Mouse (Mus musculus) limb, embryonic 13.5 days (tissue): ENCODE measurements around the gene Lin28b. TPM values are rescaled to one million over a fixed set of nuclear protein-coding genes. Genes with fewer than 3 reads are reported as not detected.
"Not testable (repeated sequence)": the region's sequence is repeated elsewhere in the genome, so short reads cannot be mapped to it uniquely, and the experiment has no call there.

Experiments
- ATAC-seq: fragments of 200-750 bp; cut with Nextera tagmentation; 2 replicates; pipeline ENCODE4 v1.8.0; 2017; ENCODE audit warnings: low read depth, moderate number of reproducible peaks, moderate TSS enrichment; ENCODE audit not compliant: low FRiP score
- H3K27ac ChIP-seq: fragments of 300-500 bp; sonication (generic); 2 replicates; pipeline ENCODE4 v1.5.1; 2015; ENCODE audit warnings: inconsistent platforms, mild to moderate bottlenecking, moderate library complexity
- H3K27me3 ChIP-seq: fragments of 300-500 bp; sonication (generic); 2 replicates; pipeline ENCODE4 v1.6.1; 2015; ENCODE audit warnings: mild to moderate bottlenecking, inconsistent platforms
- H3K36me3 ChIP-seq: fragments of 300-500 bp; sonication (generic); 2 replicates; pipeline ENCODE4 v1.6.1; 2015; ENCODE audit warnings: inconsistent platforms, mild to moderate bottlenecking, moderate library complexity
- H3K4me1 ChIP-seq: fragments of 300-500 bp; sonication (generic); 2 replicates; pipeline ENCODE4 v1.6.1; 2015; ENCODE audit warnings: inconsistent platforms
- H3K4me2 ChIP-seq: fragments of 300-500 bp; sonication (generic); replicated peaks from 2 replicates; pipeline ENCODE4 v1.6.1; 2015; ENCODE audit warnings: inconsistent platforms, mild to moderate bottlenecking, moderate library complexity
- H3K4me3 ChIP-seq: fragments of 300-500 bp; sonication (generic); 2 replicates; pipeline ENCODE4 v1.5.1; 2015; ENCODE audit warnings: moderate library complexity, mild to moderate bottlenecking, inconsistent platforms
- H3K9ac ChIP-seq: fragments of 300-500 bp; sonication (generic); 2 replicates; pipeline ENCODE4 v1.6.1; 2015; ENCODE audit warnings: mild to moderate bottlenecking, inconsistent platforms
- H3K9me3 ChIP-seq: fragments of 300-500 bp; sonication (generic); 2 replicates; pipeline ENCODE4 v1.6.1; 2016; ENCODE audit warnings: inconsistent platforms
- WGBS: fragments of 180-500 bp; shearing (Covaris S2); methylation state at CpG from one replicate; pipeline ENCODE4 v1.1.7; 2015; 5-methylcytosine and 5-hydroxymethylcytosine counted together
- polyA plus RNA-seq: library from polyadenylated mRNA; unstranded; fragments of >200 nt; fragmentation: Nextera tagmentation; extraction: Ambion mirVana; gene quantifications from 2 replicates; pipeline ENCODE4 v1.2.1, GENCODE M21; 2015

The Lin28b gene
- polyA plus RNA-seq, 1 experiment from 2014 or later, result 3.7 TPM

DNA sequence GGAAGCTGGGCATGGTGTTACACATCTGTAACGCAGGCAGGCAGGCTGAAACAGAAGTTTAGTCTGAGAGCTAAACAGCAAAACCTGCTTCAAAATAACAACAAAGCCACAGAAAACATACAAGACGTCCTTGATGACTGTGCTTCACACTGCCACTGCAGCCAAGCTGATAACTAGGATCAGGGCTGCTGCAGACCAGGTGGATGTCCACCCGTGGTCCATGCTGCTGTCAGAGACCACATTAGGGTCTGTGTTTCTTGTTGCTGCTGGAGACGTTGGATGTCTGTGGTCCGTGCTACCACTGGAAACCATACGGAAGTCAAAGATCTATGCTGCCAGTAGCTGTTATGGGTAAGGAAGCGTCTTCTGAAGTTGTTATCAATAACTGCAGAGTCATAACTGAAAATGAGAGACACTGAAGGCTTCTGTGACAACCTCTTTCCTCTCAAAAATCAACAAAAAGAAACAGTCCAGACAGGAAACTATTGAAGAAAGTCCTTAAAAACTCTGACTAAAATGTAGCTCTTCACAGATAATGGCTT is 86.4 kb downstream of the Lin28b start:
- Histone ChIP-seq H3K9me3 (no peaks in the 10 kb centered on the region), H3K36me3 (no peaks in the 10 kb centered on the region), H3K27me3 (no peaks in the 10 kb centered on the region), H3K4me3 (no peak overlapping the region), H3K4me1 (no peaks in the 10 kb centered on the region), H3K27ac (no peak overlapping the region), H3K9ac (no peak overlapping the region), H3K4me2 (no peak overlapping the region)
- WGBS, result 68% methylated on average over 7 of the region's 7 CpGs
- no peak for ATAC-seq

DNA sequence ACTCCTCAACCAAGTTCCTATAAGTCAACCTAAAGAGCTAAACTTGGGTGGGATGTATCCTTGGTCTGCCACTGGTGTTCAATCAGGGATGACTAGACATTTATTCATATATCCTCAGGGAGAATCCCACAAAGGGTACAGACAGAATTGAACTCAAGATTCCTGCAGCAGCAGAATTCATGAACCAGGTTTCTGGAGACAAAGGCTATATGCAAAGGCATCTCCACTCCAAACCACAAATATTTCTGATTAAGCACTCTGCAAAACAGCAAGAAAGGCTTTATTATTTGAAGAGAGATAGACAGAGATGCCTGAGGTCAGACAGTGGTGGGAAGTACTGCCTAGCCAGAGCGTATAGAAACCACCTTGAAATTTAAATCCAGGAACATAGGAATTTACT is 88.0 kb downstream of the Lin28b start:
- no peak overlapping the region for H3K9ac ChIP-seq
- no peaks in the 10 kb centered on the region for H3K27me3 ChIP-seq
- WGBS, result 83% methylated on average over 1 of the region's 1 CpGs
- no peak overlapping the region for H3K27ac ChIP-seq
- H3K4me1 ChIP-seq, result no peaks in the 10 kb centered on the region
- H3K4me2 ChIP-seq, result no peak overlapping the region
- no peaks in the 10 kb centered on the region for H3K9me3 ChIP-seq
- no peak overlapping the region for H3K4me3 ChIP-seq
- H3K36me3 ChIP-seq, result no peaks in the 10 kb centered on the region
- ATAC-seq, result no peak

DNA sequence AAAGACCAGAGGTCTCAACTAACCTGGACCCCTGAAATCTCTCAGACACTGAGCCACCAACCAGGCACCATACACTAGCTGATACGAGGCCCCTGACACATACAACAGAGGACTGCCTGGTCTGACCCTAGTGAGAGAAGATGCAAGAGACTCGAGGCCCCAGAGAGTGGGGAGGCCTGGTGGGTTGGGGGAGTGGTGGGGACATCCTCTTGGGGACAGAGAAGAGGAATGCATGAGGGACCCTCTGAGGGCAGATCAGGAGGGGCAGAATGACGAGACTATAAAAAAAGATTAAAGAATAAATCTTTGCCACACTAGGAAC is 103.6 kb downstream of the Lin28b start:
- no peak for ATAC-seq
- Histone ChIP-seq H3K4me3 (no peak overlapping the region), H3K4me1 (no peaks in the 10 kb centered on the region), H3K36me3 (no peaks in the 10 kb centered on the region), H3K4me2 (no peak overlapping the region), H3K27ac (no peak overlapping the region), H3K27me3 (no peaks in the 10 kb centered on the region), H3K9ac (no peak overlapping the region), H3K9me3 (no peaks in the 10 kb centered on the region)
- 68% methylated on average over 3 of the region's 3 CpGs for WGBS

DNA sequence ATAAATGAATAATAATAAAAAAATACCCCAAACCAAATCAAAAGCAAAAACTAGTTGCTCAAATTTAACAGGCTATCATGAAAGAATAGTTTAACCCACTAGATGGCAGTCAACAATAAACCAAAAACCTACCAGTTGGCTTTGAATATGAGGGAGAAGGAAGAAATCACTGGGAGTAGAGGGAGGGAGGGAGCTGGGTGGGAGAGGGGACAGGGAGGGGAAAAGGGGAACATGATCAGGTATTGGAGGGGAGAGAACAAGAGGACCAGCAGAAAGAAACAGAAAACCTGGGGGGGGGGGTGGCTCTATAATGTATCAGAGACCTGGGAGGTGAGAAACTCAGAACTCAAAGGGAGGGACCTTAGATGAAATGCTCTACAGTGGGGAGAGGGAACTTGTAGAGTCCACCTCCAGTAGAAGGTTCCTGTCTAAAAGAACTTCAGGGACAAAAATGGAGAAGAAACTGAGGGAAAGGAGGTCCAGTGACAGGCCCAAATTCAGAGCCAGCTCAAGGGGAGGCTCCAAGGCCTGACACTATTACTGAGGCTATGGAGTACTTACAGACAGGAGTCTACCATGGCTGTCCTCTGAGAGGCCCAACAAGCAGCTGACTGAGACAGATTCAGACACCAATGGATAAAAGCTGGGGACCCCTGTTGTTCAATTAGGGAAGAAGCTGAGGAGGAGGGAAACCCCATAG is 104.1 kb downstream of the Lin28b start:
- H3K9ac ChIP-seq, result no peak overlapping the region
- no peak overlapping the region for H3K4me2 ChIP-seq
- no peaks in the 10 kb centered on the region for H3K9me3 ChIP-seq
- no peaks in the 10 kb centered on the region for H3K27me3 ChIP-seq
- no peak overlapping the region for H3K27ac ChIP-seq
- no peak overlapping the region for H3K4me3 ChIP-seq
- ATAC-seq, result no peak
- H3K4me1 ChIP-seq, result no peaks in the 10 kb centered on the region
- H3K36me3 ChIP-seq, result no peaks in the 10 kb centered on the region

DNA sequence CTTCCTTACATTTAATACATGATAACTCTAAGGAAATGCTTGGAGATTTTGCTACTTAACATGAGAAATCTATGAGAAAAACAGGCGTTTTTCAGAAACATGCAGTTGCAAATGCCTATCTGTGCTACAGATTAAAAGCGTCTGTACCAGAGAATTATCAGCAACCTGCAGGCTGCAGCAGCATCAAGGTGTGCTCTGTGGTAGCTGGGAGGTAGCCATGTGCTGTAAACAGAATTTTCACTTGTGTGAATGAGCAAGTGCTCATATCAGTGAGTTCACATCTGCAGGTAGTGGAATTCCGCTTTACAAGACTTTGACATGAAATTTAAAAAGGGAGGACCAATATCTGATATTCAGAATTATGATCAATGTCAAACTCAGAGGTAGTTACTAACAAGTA is 107.9 kb downstream of the Lin28b start:
- Histone ChIP-seq H3K9me3 (no peaks in the 10 kb centered on the region), H3K27me3 (no peaks in the 10 kb centered on the region), H3K4me1 (no peaks in the 10 kb centered on the region), H3K36me3 (no peaks in the 10 kb centered on the region), H3K4me3 (no peak overlapping the region), H3K9ac (no peak overlapping the region), H3K4me2 (no peak overlapping the region), H3K27ac (no peak overlapping the region)
- 82% methylated on average over 3 of the region's 3 CpGs for WGBS
- ATAC-seq, result no peak

DNA sequence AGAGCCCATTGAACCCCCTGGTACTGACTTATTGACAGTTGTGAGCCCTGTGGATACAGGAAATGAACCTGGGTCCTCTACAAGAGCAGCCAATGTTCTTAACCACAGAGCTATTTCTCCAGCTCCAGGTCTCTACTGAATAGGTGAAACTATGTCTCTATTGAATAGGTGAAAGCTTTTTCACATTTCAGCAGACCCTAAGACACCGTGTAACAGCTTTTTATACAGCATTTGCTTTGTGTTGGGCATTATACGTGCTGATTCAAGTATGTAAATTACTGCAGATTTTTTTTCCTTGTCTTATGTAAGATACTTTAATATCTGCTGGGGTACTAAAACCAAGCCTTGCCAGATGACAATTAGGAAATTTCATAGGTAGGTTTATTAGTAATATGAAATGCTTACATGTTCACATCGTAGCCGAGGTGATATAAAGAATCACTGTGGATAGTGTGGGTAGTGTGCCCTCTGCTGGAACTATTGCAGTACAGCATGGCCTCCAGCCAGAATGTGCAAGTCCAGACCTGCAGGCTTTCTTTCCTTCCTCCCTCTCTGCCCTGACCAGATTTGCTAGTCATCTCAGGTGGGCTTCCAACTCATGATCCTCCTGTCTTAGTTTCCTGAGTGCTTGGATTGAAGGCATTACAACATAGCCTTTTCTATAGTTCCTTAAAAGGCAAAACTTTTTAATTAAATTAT is 113.1 kb downstream of the Lin28b start:
- Histone ChIP-seq H3K9ac (no peak overlapping the region), H3K4me3 (no peak overlapping the region), H3K27ac (no peak overlapping the region), H3K27me3 (no peaks in the 10 kb centered on the region), H3K36me3 (no peaks in the 10 kb centered on the region), H3K4me1 (0 out of 2 replicates have a peak, but pooled peaks cover 1% of the 10 kb centered on the region), H3K9me3 (no peaks in the 10 kb centered on the region), H3K4me2 (no peak overlapping the region)
- 49% methylated on average over 4 of the region's 4 CpGs for WGBS
- no peak for ATAC-seq

DNA sequence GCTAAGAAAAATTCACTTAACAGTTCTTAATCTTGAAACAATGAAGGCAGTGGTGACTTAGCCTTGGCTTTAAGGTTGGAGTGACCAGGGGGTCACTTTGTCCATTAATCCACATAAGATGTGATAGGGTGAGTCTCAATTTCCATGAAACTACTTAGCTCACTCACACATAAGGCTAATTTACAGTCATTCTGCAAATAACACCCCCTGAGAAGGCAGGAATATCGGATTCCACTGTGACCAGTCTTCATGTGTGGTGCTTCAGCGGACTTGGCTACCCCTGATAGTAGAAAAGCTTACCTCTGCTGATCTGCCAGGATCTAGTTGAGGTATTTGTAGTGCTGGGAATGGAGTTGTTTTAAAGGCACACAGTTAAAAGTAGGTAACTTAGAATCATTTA is 115.7 kb downstream of the Lin28b start:
- H3K9me3 ChIP-seq, result no peaks in the 10 kb centered on the region
- H3K4me1 ChIP-seq, result 0 out of 2 replicates have a peak, but pooled peaks cover 2% of the 10 kb centered on the region
- peaks cover 6% of the 10 kb centered on the region; the same call in 1 of the 2 replicates for H3K36me3 ChIP-seq
- no peaks in the 10 kb centered on the region for H3K27me3 ChIP-seq
- H3K27ac ChIP-seq, result no peak overlapping the region
- H3K9ac ChIP-seq, result no peak overlapping the region
- no peak overlapping the region for H3K4me2 ChIP-seq
- no peak for ATAC-seq
- H3K4me3 ChIP-seq, result no peak overlapping the region
- 71% methylated on average over 2 of the region's 2 CpGs for WGBS

DNA sequence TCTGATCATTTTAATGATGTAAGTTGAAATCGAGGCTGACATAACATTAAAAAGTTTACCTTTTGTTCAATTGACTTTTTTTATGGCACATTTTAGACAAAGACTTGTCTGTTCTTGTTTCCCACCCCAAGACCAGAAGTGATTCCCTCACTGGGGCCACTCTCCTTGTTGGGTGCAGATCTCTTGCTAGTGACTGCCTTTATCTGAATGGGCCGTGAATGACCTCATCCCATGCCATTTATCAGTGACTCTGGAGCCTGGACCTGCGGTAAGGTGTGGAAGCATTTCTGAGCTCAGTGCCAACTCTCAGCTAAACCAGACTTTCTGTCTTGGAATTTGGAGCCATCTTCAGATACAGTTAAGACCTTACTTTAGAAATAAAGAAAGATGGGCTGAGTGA is 116.6 kb downstream of the Lin28b start:
- no peaks in the 10 kb centered on the region for H3K27me3 ChIP-seq
- H3K4me3 ChIP-seq, result no peak overlapping the region
- H3K9me3 ChIP-seq, result no peaks in the 10 kb centered on the region
- 0 out of 2 replicates have a peak, but pooled peaks cover 2% of the 10 kb centered on the region for H3K4me1 ChIP-seq
- peaks cover 6% of the 10 kb centered on the region; the same call in 1 of the 2 replicates for H3K36me3 ChIP-seq
- WGBS, result 80% methylated on average over 3 of the region's 3 CpGs
- no peak for ATAC-seq
- no peak overlapping the region for H3K4me2 ChIP-seq
- H3K27ac ChIP-seq, result no peak overlapping the region
- no peak overlapping the region for H3K9ac ChIP-seq

DNA sequence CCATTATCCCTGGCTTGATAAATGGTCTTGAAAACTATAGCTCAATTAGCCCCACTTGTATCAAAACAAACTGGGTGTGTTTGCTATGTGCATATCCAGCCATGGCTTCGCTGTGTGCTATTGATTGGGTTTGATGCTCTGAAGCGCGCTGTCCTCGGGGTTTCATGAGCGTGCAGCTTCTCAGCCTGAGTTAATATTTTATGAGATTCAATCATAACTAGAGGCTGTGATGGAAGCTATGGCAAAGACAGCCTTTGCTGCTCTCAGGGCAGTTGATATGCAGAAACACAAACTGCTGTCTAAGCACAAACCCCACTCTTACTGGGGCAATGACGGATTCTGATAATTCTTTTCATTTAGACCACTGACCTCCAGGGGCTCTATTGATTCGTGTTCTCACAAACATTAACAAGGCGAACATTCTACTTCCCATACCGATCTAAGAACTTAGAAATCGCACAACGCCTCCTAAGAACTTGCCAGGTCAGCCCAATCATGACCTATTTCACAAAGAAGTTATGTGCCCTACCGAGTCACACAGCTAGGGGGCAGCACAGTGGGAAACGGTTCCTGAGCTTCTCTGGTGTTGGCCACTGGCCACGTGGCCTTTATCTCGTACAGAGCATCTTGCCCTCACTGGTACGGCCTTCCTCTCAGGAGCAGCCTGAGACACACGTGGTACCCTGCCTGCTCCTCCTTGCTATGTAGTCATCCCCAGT is 119.0 kb downstream of the Lin28b start:
- H3K4me1 ChIP-seq, result peaks cover 16% of the 10 kb centered on the region
- ATAC-seq, result no peak
- WGBS, result 88% methylated on average over 17 of the region's 17 CpGs
- no peaks in the 10 kb centered on the region for H3K9me3 ChIP-seq
- no peak overlapping the region for H3K4me3 ChIP-seq
- no peak overlapping the region for H3K4me2 ChIP-seq
- H3K27me3 ChIP-seq, result no peaks in the 10 kb centered on the region
- H3K36me3 ChIP-seq, result peaks cover 6% of the 10 kb centered on the region; the same call in 1 of the 2 replicates
- no peak overlapping the region for H3K27ac ChIP-seq
- H3K9ac ChIP-seq, result no peak overlapping the region

DNA sequence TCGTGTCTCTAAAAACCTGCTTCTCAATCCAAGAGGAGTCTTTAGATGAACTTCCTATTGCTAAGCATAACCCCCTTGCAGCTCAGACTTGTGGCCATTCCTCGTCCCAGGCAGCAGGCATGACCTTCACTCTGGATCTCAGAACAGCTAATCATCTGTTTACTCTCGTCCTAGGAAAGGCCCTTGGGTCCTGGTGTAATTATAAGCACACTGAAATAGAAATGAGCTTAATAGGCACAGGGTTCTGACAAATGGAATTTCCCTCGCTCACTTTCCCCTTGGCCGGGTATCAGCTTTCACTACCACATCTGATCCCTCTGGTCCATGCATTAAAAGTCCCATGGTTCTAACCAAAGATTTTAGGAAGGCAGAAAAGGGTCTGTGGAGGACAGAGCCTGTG is 122.8 kb downstream of the Lin28b start:
- no peaks in the 10 kb centered on the region for H3K9me3 ChIP-seq
- ATAC-seq, result no peak
- no peak overlapping the region for H3K4me2 ChIP-seq
- no peak overlapping the region for H3K4me3 ChIP-seq
- H3K9ac ChIP-seq, result no peak overlapping the region
- H3K36me3 ChIP-seq, result peaks cover 6% of the 10 kb centered on the region; the same call in 1 of the 2 replicates
- 15% methylated on average over 5 of the region's 5 CpGs for WGBS
- no peaks in the 10 kb centered on the region for H3K27me3 ChIP-seq
- H3K4me1 ChIP-seq, result peaks cover 16% of the 10 kb centered on the region
- H3K27ac ChIP-seq, result no peak overlapping the region

DNA sequence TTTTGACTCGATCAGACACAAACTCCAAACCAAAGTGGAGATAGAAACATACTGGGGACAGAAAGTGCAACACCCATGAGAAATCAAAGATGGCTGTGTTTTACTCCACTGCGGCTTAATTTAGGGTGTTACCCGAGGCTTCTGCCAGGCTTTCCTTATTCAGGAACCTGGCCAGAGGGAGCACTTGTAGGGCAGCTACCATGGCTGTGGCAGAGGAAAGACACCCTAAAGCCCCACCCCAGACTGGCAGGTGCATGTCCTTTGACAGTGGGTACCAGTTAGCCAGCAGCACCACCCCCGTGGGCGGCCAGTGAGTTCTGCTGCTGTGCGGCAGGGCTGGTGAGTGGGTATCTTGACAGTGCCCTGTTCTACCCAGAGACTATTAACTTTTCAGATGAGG is 130.1 kb downstream of the Lin28b start:
- Histone ChIP-seq H3K9ac (no peak overlapping the region), H3K9me3 (no peaks in the 10 kb centered on the region), H3K36me3 (peaks cover 6% of the 10 kb centered on the region; the same call in 1 of the 2 replicates), H3K4me1 (no peaks in the 10 kb centered on the region), H3K4me3 (no peak overlapping the region), H3K27ac (no peak overlapping the region), H3K27me3 (no peaks in the 10 kb centered on the region), H3K4me2 (no peak overlapping the region)
- no peak for ATAC-seq
- WGBS, result 94% methylated on average over 6 of the region's 6 CpGs

DNA sequence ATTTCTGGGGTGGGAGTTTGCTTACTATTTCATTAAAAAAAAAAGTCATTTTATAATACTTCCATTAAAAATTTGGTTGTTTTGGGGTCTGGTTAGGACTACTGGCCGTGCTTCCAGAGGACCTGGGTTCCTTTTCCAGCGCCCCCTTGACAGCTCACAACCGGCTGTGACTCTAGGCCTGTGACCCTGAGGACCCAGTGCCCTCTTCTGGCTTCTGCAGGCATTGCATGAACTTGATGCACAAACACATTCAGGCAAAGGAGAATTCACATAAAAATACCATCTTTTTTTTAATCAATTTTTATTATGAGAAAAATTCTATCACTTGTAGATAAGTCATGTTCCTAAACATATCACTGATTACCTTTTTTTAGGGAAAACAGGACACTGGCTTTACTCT is 138.1 kb downstream of the Lin28b start:
- not testable (repeated sequence) for H3K4me1 ChIP-seq

More for the DNA sequence above, 138.1 kb downstream of the Lin28b start:
- H3K27me3 ChIP-seq, H3K27ac ChIP-seq, ATAC-seq, H3K4me2 ChIP-seq, H3K9ac ChIP-seq, H3K36me3 ChIP-seq, H3K4me3 ChIP-seq, H3K9me3 ChIP-seq: not testable (repeated sequence)
- WGBS, result 77% methylated on average over 3 of the region's 3 CpGs
